Mouse (Mus musculus): ENCODE measurements at regions not wholly inside any gene's neighbourhood (a gene's known extent, or its start where the extent isn't known, plus 50 kb on each side); places are given as distances from the start of the nearest gene placed in this dataset.

GRCm38 (mm10) chr4:94190940-94191339, 365.4 kb upstream of the Gm10306 start:
- ATAC-seq (ENCODE audit: extremely low read depth, insufficient number of reproducible peaks, low FRiP score, low TSS enrichment), result no peak
- no peak overlapping the region for H3K9ac ChIP-seq
- no peak overlapping the region for H3K4me2 ChIP-seq
- H3K4me3 ChIP-seq, result no peak overlapping the region
- H3K27ac ChIP-seq (replicated peaks), result no peak overlapping the region
- no peaks in the 10 kb centered on the region for H3K27me3 ChIP-seq (replicated peaks)
- peaks cover 19% of the 10 kb centered on the region for H3K4me1 ChIP-seq
- WGBS, result 51% methylated on average over 2 of the region's 2 CpGs
- H3K36me3 ChIP-seq, result no peaks in the 10 kb centered on the region
- no peaks in the 10 kb centered on the region for H3K9me3 ChIP-seq

GRCm38 (mm10) chr4:94216265-94216664, 340.1 kb upstream of the Gm10306 start:
- H3K4me3 ChIP-seq, result no peak overlapping the region
- 79% methylated on average over 1 of the region's 1 CpGs for WGBS
- ATAC-seq (ENCODE audit: extremely low read depth, insufficient number of reproducible peaks, low FRiP score, low TSS enrichment), result no peak

GRCm38 (mm10) chr4:94235650-94236206, 320.6 kb upstream of the Gm10306 start:
- Histone ChIP-seq H3K9me3 (no peaks in the 10 kb centered on the region; the same call in 1 of the 2 replicates), H3K36me3 (no peaks in the 10 kb centered on the region), H3K27me3 (replicated peaks) (no peaks in the 10 kb centered on the region), H3K9ac (no peak overlapping the region), H3K27ac (replicated peaks) (no peak overlapping the region), H3K4me2 (no peak overlapping the region), H3K4me3 (no peak overlapping the region), H3K4me1 (no peaks in the 10 kb centered on the region)
- no peak for ATAC-seq (ENCODE audit: extremely low read depth, insufficient number of reproducible peaks, low FRiP score, low TSS enrichment)
- 79% methylated on average over 2 of the region's 2 CpGs for WGBS

More at GRCm38 (mm10) chr4:94216265-94216664, 340.1 kb upstream of the Gm10306 start:
- Histone ChIP-seq H3K4me1 (no peaks in the 10 kb centered on the region), H3K27me3 (replicated peaks) (no peaks in the 10 kb centered on the region), H3K4me2 (no peak overlapping the region), H3K36me3 (no peaks in the 10 kb centered on the region), H3K9ac (no peak overlapping the region), H3K9me3 (no peaks in the 10 kb centered on the region), H3K27ac (replicated peaks) (no peak overlapping the region)

- 70% methylated on average over 1 of the region's 1 CpGs for WGBS
- H3K36me3 ChIP-seq, result no peaks in the 10 kb centered on the region
- H3K27ac ChIP-seq (replicated peaks), result no peak overlapping the region
- no peak overlapping the region for H3K4me3 ChIP-seq
- no peaks in the 10 kb centered on the region for H3K9me3 ChIP-seq
- H3K27me3 ChIP-seq (replicated peaks), result no peaks in the 10 kb centered on the region
- no peak for ATAC-seq (ENCODE audit: extremely low read depth, insufficient number of reproducible peaks, low FRiP score, low TSS enrichment)
- H3K4me1 ChIP-seq, result no peaks in the 10 kb centered on the region
- H3K4me2 ChIP-seq, result no peak overlapping the region
- H3K9ac ChIP-seq, result no peak overlapping the region
Observed at GRCm38 (mm10) chr4:94256026-94256425, 300.3 kb upstream of the Gm10306 start.

GRCm38 (mm10) chr4:94261136-94261535, 295.2 kb upstream of the Gm10306 start:
- H3K4me3 ChIP-seq, result no peak overlapping the region
- no peaks in the 10 kb centered on the region for H3K27me3 ChIP-seq (replicated peaks)
- H3K36me3 ChIP-seq, result no peaks in the 10 kb centered on the region
- no peak overlapping the region for H3K9ac ChIP-seq
- ATAC-seq (ENCODE audit: extremely low read depth, insufficient number of reproducible peaks, low FRiP score, low TSS enrichment), result no peak
- H3K4me1 ChIP-seq, result no peaks in the 10 kb centered on the region
- H3K4me2 ChIP-seq, result no peak overlapping the region
- no peak overlapping the region for H3K27ac ChIP-seq (replicated peaks)
- no peaks in the 10 kb centered on the region for H3K9me3 ChIP-seq

GRCm38 (mm10) chr4:94281732-94282131, 274.6 kb upstream of the Gm10306 start:
- H3K36me3 ChIP-seq, result no peaks in the 10 kb centered on the region
- no peak overlapping the region for H3K9ac ChIP-seq
- no peak overlapping the region for H3K27ac ChIP-seq (replicated peaks)
- no peak overlapping the region for H3K4me3 ChIP-seq
- ATAC-seq (ENCODE audit: extremely low read depth, insufficient number of reproducible peaks, low FRiP score, low TSS enrichment), result no peak
- H3K9me3 ChIP-seq, result no peaks in the 10 kb centered on the region
- H3K27me3 ChIP-seq (replicated peaks), result no peaks in the 10 kb centered on the region
- H3K4me1 ChIP-seq, result no peaks in the 10 kb centered on the region
- H3K4me2 ChIP-seq, result no peak overlapping the region

- no peak overlapping the region for H3K9ac ChIP-seq
- H3K27me3 ChIP-seq (replicated peaks), result no peaks in the 10 kb centered on the region
- H3K4me2 ChIP-seq, result no peak overlapping the region
- no peaks in the 10 kb centered on the region for H3K4me1 ChIP-seq
- no peaks in the 10 kb centered on the region for H3K36me3 ChIP-seq
- H3K4me3 ChIP-seq, result no peak overlapping the region
- H3K27ac ChIP-seq (replicated peaks), result no peak overlapping the region
- no peak for ATAC-seq (ENCODE audit: extremely low read depth, insufficient number of reproducible peaks, low FRiP score, low TSS enrichment)
- H3K9me3 ChIP-seq, result no peaks in the 10 kb centered on the region
Observed at GRCm38 (mm10) chr4:94292150-94292549, 264.2 kb upstream of the Gm10306 start.

- H3K9ac ChIP-seq, result no peak overlapping the region
- no peaks in the 10 kb centered on the region for H3K4me1 ChIP-seq
Observed at GRCm38 (mm10) chr4:94317298-94317697, 239.0 kb upstream of the Gm10306 start.

GRCm38 (mm10) chr4:94326759-94327158, 229.6 kb upstream of the Gm10306 start:
- no peaks in the 10 kb centered on the region for H3K4me1 ChIP-seq
- H3K9me3 ChIP-seq, result no peaks in the 10 kb centered on the region
- 67% methylated on average over 2 of the region's 2 CpGs for WGBS
- H3K4me2 ChIP-seq, result no peak overlapping the region
- no peak overlapping the region for H3K4me3 ChIP-seq
- H3K36me3 ChIP-seq, result no peaks in the 10 kb centered on the region
- no peak for ATAC-seq (ENCODE audit: extremely low read depth, insufficient number of reproducible peaks, low FRiP score, low TSS enrichment)
- H3K9ac ChIP-seq, result no peak overlapping the region
- no peaks in the 10 kb centered on the region for H3K27me3 ChIP-seq (replicated peaks)
- no peak overlapping the region for H3K27ac ChIP-seq (replicated peaks)

More at GRCm38 (mm10) chr4:94317298-94317697, 239.0 kb upstream of the Gm10306 start:
- no peak overlapping the region for H3K27ac ChIP-seq (replicated peaks)
- no peak overlapping the region for H3K4me3 ChIP-seq
- no peaks in the 10 kb centered on the region for H3K27me3 ChIP-seq (replicated peaks)
- no peak for ATAC-seq (ENCODE audit: extremely low read depth, insufficient number of reproducible peaks, low FRiP score, low TSS enrichment)
- H3K36me3 ChIP-seq, result no peaks in the 10 kb centered on the region
- H3K4me2 ChIP-seq, result no peak overlapping the region
- H3K9me3 ChIP-seq, result no peaks in the 10 kb centered on the region

- no peak for ATAC-seq (ENCODE audit: extremely low read depth, insufficient number of reproducible peaks, low FRiP score, low TSS enrichment)
- Histone ChIP-seq H3K4me2 (no peak overlapping the region), H3K4me3 (no peak overlapping the region), H3K9ac (no peak overlapping the region), H3K4me1 (no peaks in the 10 kb centered on the region), H3K36me3 (no peaks in the 10 kb centered on the region), H3K27ac (replicated peaks) (no peak overlapping the region), H3K9me3 (no peaks in the 10 kb centered on the region), H3K27me3 (replicated peaks) (no peaks in the 10 kb centered on the region)
Observed at GRCm38 (mm10) chr4:94343331-94343730, 213.0 kb upstream of the Gm10306 start.

- Histone ChIP-seq H3K27ac (replicated peaks) (no peak overlapping the region), H3K4me2 (no peak overlapping the region), H3K9ac (no peak overlapping the region), H3K4me1 (no peaks in the 10 kb centered on the region), H3K27me3 (replicated peaks) (no peaks in the 10 kb centered on the region), H3K4me3 (no peak overlapping the region), H3K36me3 (no peaks in the 10 kb centered on the region), H3K9me3 (no peaks in the 10 kb centered on the region)
- ATAC-seq (ENCODE audit: extremely low read depth, insufficient number of reproducible peaks, low FRiP score, low TSS enrichment), result no peak
- WGBS, result 33% methylated on average over 1 of the region's 1 CpGs
Observed at GRCm38 (mm10) chr4:94349273-94349672, 207.1 kb upstream of the Gm10306 start.

GRCm38 (mm10) chr4:94356982-94357381, 199.4 kb upstream of the Gm10306 start:
- no peak overlapping the region for H3K4me3 ChIP-seq
- no peak for ATAC-seq (ENCODE audit: extremely low read depth, insufficient number of reproducible peaks, low FRiP score, low TSS enrichment)
- 43% methylated on average over 1 of the region's 1 CpGs for WGBS

More at GRCm38 (mm10) chr4:94356982-94357381, 199.4 kb upstream of the Gm10306 start:
- Histone ChIP-seq H3K9ac (no peak overlapping the region), H3K4me1 (no peaks in the 10 kb centered on the region), H3K27me3 (replicated peaks) (no peaks in the 10 kb centered on the region), H3K27ac (replicated peaks) (no peak overlapping the region), H3K4me2 (no peak overlapping the region), H3K36me3 (no peaks in the 10 kb centered on the region), H3K9me3 (no peaks in the 10 kb centered on the region)

Measured in heart, embryonic 13.5 days (tissue).